Mouse (Mus musculus) kidney, postnatal 4 days (tissue): ENCODE data around the gene Mgat3.

Source experiments
- DNase-seq, 2 experiments: peaks; one replicate each; pipeline ENCODE4 v3.0.0; 2021; ENCODE audit warnings: mixed read lengths in 2 of 2

Mgat3 gene

DNA sequence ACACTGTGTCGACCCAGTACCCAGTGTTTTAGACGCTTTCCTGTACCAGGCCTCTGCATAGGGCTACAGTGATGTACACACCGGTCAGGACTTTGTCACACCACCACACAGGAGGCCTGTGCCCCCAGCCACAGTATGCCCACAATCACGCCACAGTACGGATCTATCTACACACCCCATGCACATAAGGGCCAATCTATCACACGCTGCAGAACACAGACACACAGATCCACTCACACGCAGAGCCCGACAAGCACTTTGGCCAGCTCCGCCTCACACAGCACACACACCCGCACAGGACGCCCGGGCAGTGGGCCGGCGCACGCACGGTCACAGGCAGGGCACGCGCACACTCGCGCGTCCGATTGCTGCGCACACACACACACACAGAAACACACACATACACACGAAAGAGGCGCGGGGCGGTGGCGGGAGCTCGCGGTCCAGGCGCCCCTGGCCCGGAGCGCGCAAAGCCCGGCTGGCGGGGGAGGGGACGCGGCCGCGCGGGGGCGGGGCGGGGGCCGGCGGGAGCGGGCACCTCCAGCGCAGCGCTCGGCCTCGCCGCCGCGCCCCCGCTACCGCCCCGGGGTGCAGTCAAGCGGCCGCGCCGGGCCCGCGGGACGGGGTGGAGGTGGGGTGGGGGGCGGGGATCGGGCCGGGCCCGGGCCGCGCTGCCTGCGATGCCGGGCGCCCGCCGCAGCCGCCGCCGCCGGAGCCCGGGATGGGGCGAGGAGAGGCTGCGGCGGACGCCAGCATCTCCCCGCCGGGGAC lies at the start of gene Mgat3:
Gene Mgat3, plus strand, starts transcription at position 721 of the 771 bp plus-strand sequence.
- peak; percentile 65 to 78 for DNase-seq

DNA sequence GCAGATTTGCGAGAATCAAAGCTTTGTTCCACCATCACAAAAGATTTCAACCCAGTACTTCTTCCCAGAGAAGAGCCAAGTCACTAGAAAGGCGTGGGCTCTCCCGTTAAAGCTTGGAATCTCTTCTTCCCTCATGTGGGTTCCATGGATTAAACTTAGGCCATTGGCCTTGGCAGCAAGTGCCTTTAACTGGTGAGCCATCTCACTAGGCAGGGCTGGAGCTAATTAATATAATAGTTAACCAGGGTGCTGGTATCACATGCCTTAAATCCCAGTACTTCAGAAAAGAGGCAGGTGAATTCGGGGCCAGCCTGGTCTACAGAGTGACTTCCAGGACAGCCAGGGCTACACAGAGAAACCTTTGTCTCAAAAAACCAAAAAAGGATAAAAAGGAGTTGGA lies 48.9 kb upstream of the Mgat3 start:
- peak in 1 of 2 experiments; percentile 28 for DNase-seq

DNA sequence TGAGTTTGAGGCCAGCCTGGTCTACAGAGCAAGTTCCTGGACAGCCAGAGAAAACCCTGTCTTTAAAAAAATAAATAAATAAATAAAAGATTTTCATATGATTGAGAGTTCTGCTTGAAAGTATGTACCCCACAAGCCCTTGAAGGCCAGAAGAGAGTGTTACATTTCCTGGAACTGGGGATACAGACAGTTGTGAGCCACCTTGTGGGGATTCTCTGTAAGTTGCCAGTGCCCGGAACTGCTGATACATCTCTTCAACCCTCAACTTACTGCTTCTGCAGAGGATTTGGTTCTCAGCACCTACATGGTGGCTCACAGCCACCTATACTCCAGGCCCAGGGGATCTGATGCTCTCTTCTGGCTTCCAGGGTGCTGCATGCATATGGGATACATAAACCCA lies 46.3 kb upstream of the Mgat3 start:
- peak in 1 of 2 experiments; percentile 25 for DNase-seq

DNA sequence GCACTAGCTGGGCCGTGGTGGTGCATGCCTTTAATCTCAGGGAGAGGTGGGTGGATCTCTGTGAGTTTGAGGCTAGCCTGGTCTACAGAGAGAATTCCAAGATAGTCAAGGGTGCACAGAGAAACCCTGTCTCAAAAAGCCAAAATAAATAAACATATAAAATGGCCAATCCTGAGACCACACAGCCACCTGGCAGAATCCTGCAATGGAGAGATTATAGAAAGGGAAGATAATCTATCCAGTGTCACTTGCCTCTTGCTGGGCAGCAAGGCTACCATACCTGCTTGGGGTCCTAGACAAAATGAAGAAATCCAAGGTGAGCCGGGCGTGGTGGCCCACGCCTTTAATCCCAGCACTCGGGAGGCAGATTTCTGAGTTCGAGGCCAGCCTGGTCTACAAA lies 43.5 kb upstream of the Mgat3 start:
- DNase-seq = no peak

- no peak for DNase-seq
Measured at GRCm38 (mm10) chr15:80130689-80131088, 42.8 kb upstream of the Mgat3 start.

- DNase-seq = no peak
Measured at GRCm38 (mm10) chr15:80131421-80131820, 42.1 kb upstream of the Mgat3 start.

- DNase-seq = peak; percentile 25 to 33
Measured at GRCm38 (mm10) chr15:80132452-80132851, 41.1 kb upstream of the Mgat3 start.

DNA sequence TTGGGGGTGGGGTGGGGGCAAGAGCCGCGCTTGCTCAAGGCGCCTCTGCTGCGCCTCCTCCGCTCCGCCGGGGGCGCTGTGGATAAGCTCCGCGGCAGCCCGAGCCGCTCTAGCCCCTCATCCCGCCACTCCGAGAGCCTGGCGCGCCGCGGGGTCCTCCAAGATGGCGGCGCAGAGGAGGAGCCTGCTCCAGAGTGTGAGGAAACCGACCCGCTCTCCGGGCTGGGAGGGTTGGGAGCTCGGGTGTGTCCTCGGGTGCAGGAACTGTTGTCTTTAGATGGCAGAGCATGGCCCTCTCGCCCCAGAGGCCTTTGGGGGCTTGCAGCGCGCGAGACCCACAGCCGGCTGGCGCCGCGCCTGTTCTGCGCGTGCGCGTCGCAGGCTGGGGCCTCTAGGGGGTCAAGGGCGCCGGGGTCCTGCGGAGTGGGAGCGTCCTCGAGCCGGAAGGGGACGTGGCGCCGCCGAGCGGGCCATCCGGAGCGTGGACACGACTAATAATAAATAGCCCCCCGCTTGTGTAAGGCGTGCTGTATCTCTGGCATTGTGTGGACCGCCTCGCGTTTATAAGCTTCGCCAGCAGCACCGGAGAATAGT lies 40.4 kb upstream of the Mgat3 start, which contains the start of gene Tab1:
Gene Tab1, plus strand, starts transcription at position 135 of the 594 bp plus-strand sequence.
- peak; percentile 94 to 97 for DNase-seq

DNA sequence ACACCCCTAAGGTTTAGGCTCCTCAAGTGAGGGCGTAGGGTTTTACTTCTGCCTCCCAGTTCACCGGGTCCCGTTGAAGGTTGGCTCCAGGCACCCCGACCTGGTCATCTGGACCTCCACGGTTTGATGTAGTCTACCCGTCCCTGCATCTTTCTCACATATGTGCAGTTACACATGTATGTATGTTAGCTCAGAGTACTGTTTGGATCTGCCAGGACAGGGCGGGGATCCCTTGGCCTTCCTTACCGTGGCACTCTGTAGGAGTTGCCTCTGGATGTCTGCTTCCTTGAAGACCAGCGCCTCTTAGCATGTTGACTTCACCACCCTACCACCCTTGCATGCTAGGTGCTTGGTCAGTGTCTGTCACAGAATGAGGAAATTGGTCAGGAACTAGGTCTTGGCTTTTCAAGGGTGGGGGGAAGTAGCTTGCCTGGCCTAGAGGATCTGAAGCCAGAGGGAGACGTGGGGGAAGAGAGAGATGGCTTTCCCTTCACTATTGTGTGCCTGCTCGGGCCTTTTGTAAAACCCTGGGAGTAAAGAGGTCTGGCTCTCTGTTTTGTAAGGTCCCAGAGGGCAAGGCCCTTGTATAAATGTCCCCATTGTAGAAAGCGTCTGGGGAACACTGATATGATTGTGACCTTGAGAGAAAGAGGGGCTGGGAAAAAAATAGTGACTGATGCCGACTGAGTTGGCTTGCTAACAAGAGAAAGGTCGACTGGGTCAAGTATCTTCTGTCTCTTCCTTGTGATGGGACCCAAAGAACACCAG lies 39.7 kb upstream of the Mgat3 start:
- DNase-seq = peak in 1 of 2 experiments; percentile 44

GRCm38 (mm10) chr15:80134450-80134847 lies 39.1 kb upstream of the Mgat3 start:
- DNase-seq = no peak

- no peak for DNase-seq
Measured at GRCm38 (mm10) chr15:80135499-80135898, 38.0 kb upstream of the Mgat3 start.

DNA sequence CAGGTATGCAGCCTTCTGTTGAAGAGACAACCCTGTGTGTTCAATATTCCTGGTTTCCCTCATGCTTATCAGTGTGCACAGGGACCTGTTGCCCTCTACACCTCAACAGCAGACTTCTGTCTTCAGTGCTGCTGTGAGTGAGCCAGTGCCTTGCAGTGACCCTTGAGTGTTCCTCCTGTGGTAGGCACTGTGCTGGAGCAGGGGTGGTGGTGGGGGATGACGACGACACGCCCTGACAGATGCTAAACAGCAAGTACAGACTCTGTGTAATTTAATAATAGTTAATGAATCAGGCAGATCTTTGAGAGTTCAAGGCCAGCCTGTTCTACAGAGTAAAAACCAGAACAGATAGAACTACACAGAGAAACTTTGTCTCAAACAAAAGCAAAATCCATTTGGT lies 36.9 kb upstream of the Mgat3 start:
- DNase-seq = no peak

DNA sequence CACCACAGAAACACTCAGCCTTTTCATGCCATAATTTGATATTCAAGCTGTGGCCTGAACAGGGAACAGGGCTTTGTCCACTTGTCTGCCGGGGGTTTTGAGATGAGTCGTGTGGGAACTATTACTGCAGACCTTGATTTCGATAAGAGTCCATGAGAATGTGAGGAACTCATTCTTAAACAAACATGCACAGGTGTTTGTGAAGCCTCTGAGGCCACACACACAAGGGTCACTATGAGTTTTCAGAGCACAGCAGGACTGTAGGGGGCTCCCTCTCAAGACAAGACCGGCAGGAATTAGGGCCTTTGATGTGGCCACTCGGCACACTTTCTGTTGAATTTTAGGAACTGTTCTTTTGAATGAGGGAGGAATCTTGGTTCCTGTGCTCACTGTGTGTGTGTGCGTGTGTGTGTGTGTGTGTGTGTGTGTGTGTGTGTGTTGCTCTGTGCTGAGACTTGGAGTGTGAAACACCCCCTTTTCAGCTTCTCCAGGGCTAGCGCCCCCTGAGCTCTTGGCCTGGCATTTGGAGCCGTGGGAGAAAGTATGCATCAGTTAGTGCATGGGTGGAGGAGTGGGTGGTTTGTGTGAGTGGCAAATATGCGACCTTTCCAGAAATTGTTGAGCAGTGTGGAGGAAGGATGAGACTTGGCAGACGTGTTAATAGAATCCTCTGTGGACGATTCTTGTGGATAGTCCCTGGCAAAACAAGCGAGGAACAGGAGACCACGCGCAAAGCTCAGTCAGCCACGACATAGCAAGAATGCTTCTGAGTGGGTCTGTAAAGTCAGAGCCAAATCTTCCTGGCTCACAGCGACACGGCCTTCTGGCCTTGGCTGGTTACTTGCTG lies 35.4 kb upstream of the Mgat3 start:
- peak in 1 of 2 experiments; percentile 47 for DNase-seq

GRCm38 (mm10) chr15:80140302-80140701 lies 33.2 kb upstream of the Mgat3 start:
- no peak for DNase-seq

DNA sequence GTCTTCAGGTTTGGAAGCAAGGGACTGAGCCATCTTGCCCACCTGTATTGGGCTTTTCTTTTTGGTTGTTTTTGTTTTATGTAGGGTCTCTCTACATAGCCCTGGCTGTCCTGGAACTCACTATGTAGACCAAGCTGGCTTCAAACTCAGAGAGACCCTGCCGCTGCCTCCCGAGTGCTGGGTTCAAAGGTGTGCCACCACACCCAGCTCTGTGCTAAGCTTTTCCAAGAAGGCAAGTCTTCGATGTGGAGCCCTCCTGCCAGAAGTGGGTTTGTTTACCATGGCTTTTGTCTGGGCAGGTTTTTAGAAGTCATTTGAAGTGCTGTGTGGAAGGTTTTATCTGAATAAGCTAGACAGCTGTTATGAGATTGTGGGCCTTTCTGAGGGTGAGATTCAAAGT lies 32.6 kb upstream of the Mgat3 start:
- DNase-seq = no peak

DNA sequence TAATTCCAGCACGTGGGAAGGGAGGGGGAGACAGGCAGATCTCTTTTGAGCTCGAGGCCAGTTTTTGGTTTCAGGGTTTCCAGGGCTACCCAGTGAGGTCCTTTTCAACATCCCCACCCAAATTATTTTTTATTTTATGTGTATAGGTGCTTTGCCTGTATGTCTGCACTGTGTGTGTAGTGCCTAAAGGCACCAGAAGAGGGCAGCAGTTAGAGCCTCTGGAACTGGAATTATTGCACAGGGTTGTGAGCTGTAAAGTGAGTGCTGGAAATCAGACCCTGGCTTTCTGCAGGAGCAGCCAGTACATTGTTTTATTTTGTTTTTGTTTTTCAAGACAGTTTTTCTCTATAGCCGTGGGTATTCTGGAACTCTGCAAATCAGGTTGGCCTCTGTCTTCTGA lies 31.4 kb upstream of the Mgat3 start:
- no peak for DNase-seq

DNA sequence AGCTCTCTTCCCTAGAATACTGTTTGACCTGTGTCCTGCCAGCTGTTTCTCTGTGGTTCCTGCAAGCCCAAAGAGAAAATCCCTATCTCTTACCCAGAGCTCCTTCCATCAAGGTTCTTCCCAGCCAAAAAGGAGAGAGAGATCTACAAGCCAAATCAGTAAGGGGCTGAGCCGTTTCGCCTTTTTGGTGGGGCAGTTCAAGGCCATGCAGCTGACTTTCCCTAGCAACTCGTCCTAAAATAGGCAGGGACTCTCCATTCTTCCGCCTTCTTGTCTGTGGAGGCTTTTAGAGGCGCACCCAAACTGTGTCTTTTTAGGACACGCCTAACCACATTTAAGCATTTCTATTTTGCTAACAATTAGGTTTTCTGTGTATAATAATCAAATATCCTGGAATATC lies 29.8 kb upstream of the Mgat3 start:
- no peak for DNase-seq

GRCm38 (mm10) chr15:80145397-80145796 lies 28.1 kb upstream of the Mgat3 start:
- no peak for DNase-seq

DNA sequence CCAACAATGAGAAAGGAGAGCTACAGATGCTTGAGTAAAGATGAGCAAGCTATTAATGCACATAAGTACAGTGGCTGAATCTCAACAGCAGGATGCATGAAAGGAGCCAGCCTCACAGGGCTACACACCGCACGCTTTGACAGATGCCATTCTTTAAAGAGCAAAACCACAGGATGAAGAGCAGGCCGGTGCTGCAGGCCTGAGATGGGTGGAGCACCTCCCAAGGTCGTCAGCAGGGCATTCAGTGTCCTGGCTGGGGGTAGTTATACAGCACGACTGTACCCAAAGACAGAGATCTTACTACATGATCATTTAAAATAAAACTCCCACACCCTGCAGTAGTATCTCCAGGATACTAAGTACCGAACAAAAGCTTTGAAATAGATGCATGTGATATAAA lies 27.4 kb upstream of the Mgat3 start:
- no peak for DNase-seq

- no peak for DNase-seq
Measured at GRCm38 (mm10) chr15:80147090-80147489, 26.4 kb upstream of the Mgat3 start.

- no peak for DNase-seq
Measured at GRCm38 (mm10) chr15:80147511-80147910, 26.0 kb upstream of the Mgat3 start.

- no peak for DNase-seq
Measured at GRCm38 (mm10) chr15:80148565-80148964, 25.0 kb upstream of the Mgat3 start.

DNA sequence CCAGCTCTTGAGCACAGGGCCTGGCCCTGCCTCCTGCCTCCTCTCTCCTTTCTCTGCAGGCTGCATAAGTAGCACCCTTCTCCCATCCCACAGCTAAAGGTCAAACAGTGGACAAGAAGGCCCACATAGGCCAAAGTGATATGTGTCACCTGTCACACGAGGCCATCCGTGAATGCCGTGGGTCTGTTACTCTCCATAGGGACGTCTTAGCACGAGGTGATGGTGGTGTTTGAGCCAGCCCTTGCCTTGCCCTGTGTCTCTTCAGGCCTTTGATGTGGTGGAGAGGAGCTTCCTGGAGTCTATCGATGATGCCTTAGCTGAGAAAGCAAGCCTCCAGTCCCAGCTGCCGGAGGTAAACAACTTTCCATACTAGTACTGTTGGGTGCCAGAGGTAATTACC lies 24.0 kb upstream of the Mgat3 start:
- no peak for DNase-seq
